Mouse (Mus musculus) spleen, postnatal 10 days (tissue): ENCODE data around the gene Zwilch.

Experiments
- DNase-seq, 2 experiments: peaks; one replicate each; pipeline ENCODE4 v3.0.0; 2021 to 2022; ENCODE audit warnings: low spot score in 2 of 2

The Zwilch gene

DNA sequence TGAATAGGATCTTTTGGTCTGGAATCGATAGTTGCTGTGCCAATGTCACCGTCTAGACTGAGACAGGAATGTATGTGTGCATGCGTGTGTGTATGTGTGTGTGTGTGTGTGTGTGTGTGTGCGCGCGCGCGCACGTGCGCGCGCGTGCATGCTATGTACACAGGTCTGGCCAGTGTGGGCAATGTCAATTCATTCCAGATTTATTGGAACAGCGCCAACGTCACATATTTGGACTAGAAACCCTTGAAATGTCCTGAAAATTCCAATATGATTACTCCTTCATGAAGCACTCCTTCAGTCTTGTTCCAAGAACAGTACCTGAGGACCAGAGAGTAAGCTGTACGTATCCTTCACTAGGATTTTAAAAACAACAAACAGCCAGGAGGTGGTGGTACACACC, 62.4 kb downstream of the Zwilch start:
- no peak for DNase-seq

DNA sequence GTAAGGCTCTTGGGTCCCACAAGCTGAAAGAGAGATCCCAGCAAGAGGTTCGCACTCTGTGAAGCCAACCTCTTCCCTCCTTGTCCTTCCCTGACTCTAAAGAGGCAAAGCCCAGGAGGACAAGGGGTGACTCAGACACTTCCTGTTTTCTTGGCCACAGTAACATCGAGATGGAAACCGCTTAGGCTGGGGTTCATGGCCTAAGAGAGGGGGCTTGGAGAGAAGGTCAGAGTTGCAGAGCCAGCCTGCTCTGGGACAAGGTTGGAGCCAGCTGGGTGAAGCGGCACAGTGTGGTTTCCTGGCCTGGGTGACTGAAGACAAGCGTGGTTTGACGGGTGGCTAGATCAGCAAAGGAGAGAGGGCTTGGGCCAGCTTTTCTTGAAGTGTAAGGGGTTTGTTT, 67.6 kb downstream of the Zwilch start:
- no peak for DNase-seq

DNA sequence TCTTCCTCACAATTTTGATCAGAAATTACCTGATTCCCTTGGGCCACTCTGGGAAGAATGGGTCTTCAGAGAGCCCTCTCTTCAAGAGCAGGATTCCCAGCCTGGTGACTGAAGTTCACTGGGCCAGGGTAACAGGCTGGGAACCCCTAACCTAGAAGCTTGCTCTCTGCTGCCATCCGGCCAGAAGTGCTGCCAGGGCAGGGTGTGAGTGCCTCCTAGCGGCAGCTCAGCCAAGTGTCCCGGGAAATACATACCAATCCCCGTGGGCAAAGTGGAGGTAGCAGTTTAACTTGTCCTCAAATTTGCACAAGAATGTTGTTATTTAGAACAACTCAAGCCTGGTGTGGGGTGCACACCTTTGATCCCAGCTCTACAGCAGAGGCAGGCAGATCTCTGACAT, 72.5 kb downstream of the Zwilch start:
- DNase-seq, result peak; percentile 73 to 85

DNA sequence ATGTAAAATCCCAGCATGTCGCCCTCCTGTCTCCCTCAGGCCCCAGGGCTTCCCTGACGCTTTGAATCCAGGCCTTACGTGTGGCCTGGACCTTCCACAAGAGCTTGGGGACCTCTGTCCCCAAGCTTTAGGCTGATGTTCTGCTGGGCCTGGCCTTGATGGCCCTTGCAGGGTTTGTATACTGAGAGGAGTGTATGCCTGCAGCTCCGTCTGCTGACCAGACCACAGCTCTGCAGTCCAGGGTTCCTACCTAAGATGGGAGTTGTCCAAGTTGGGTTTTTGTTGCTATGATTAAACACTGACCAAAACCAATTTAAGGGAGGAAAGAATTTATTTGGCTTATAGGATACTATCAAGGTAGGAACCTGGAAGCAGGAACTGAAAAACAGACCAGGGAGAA, 74.6 kb downstream of the Zwilch start:
- DNase-seq, result no peak

DNA sequence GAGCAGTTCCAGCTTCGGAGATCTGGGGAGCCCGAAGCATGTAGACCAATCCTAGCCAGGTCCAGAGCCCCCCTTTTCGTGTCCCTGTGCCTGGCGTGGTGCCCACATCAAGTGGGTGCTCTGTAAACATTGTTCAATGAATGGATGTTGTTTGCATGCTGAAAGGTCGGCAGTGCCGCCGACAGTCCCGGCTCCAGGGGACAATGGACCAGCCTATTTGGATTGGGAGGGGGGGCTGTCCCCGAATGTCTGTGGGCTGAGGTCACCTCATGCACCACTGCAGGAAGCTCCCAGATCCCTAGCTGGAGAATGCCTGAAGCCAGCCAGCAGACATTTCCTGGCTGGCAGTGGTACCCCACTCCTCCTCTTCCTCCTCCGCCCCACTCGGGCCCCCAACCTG, 78.8 kb downstream of the Zwilch start:
- DNase-seq, result no peak

DNA sequence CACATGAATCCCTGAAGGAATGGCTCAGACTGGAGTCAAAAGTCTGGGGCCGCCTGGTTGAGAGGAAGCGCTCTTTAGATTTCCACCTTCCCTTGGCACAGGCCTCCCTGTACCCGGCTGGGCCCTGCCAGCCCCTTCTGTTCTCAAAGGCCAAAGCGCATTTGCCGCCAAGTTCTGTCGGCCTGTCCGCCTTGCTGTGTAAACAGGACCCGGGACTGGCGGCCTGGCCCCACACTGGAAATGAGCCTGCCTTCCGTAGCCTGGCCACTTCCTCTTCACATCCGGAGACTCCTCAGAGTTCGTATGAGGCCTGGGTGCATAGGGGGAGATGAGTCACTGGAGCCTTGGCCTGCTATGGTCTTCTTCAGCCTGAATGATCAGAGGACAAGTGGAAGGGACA, 83.9 kb downstream of the Zwilch start:
- peak in 1 of 2 experiments; percentile 35 for DNase-seq

DNA sequence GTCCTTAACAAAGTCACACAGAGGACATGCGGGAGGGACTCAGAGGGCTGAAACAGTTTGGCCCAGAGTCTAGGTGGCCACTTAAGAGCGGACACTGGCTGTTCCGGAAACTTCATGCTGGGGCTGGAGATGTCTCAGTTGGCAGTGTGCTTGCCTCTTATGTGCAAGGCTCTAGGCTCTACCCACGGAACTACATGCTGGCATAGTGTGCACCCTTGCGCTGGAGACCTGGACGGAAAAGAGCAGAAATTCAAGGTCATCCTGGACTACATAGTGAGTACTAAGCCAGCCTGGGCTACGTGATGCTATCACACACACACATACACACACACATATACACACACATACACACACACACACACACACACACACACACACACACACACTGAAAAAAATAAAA, 84.6 kb downstream of the Zwilch start:
- DNase-seq, result no peak

DNA sequence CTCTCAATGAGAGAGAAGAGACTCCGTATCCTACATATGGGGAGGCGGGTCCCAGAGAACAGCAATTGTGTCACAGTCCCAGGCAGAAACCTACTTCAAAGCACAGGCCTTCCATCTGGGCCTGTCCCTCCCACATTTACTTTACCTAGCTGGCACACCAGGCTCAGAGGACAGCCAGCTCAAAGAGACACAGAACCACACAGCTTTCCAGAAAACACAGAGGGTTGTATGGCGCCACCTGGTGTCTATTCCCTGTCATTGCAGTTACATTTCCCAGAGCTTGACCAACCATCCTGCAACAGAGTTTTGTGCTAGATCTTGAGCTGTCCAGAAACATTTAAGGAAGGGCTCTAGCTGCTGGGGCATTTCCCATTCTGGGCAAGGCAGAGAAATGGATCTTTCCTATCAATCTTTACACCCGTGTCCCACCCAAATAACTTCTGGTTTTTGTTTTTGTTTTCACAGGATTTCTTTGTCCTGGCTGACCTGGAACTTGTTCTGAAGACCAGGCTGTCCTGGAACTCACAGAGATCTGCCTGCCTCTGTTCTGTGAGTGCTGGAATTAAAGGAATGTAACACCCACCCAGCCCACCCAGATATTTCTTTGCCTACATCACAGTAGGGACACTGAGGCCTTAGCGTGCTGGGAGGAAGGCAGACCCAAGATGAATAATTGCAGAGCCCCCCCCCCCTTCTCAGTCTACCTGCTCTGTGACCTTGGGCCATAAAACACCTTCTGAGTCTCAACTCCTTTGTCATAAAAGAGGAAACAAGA, 85.3 kb downstream of the Zwilch start:
- DNase-seq, result peak; percentile 69 to 75
